Mouse (Mus musculus) frontal cortex, postnatal 10 days (tissue): ENCODE results near the gene Olfr311.
"Not testable (repeated sequence)": the region's sequence is repeated elsewhere in the genome, so short reads cannot be mapped to it uniquely, and the experiment has no call there.

Experiments
- DNase-seq, 2 experiments: peaks; one replicate each; pipeline ENCODE4 v3.0.0; 2022; ENCODE audit warnings: low spot score in 2 of 2, mixed read lengths in 1 of 2

Olfr311 gene

DNA sequence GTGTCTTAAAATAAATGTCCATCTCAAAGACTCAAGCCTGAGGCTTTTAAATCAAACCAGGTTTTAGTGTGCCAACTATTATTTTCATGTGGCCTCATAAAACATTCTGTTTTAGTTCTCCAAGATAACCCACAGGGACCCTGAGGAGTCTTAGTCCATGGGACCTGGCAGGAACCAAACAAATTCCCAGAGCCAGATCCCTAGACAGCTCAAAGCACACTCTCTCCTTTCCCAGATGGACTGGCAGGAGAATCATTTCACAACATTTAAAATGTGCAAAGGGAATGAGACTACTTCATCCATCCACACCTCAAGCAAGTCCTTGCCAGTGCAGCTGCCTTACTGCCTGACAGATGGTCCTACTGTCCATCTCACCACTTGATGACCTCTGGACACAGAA is at the start of gene Olfr311:
Olfr311 (plus strand) TSS at position 301 of the 400 bp plus-strand sequence.
- not testable (repeated sequence) for DNase-seq

DNA sequence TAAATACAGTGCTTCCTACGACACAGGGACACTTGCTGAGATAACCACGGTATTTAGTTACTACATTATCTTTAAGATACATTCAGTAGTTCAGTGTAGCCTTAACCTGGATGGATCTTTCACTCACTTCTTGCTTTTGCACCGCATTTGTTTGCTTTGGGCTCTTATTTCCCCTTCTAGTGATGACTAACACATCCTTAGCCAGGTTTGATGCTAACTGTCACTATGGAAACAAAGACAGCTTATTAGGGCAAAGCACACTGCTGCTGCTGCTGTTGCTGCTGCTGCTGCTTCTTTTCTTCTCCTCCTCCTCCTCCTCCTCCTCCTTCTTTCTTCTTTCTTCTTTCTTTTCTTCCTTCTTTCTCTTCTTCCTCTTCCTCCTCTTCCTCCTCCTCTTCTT is 49.5 kb upstream of the Olfr311 start:
- DNase-seq, result no peak

GRCm38 (mm10) chr11:58790053-58790452 is 49.0 kb upstream of the Olfr311 start:
- no peak for DNase-seq

DNA sequence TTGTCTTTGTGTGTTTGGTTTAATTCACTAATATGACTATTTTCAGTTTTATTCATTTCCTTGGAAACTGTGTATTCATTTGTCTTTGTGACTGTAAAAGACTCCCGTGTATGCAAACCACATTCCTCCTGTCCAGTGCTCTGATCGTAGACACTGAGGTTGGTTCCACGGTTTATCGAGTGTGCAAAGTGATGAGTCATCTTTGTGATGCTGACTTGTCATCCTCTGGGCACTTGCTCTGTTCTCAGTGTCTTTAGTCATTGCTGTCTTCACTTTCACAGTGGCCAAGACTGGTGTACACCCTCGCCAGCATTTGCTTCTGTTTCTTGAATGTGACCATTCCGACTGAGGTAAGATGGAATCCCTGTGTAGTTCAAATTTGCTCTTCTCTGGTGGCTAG is 48.4 kb upstream of the Olfr311 start:
- DNase-seq, result no peak

DNA sequence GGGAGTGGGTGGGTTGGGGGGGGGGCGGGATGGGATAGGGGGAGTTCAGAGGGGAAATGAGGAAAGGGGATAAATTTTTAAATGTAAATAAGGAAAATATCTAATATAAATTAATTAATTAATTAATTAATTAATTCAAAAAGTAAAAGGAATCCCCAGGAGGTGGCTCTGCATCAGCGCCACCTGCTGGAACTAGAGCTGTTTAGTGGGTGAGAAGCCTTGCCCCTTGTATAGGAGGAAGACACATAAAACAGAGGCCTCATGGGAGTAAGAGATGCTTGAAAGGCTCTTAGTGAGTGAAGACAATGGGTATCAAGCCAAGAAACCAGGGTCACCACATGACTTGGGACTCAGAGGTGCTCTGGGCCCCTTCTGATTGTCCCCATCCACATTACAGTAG is 43.2 kb upstream of the Olfr311 start:
- no peak for DNase-seq

GRCm38 (mm10) chr11:58796850-58797249 is 42.2 kb upstream of the Olfr311 start:
- DNase-seq, result peak; percentile 26 to 47

DNA sequence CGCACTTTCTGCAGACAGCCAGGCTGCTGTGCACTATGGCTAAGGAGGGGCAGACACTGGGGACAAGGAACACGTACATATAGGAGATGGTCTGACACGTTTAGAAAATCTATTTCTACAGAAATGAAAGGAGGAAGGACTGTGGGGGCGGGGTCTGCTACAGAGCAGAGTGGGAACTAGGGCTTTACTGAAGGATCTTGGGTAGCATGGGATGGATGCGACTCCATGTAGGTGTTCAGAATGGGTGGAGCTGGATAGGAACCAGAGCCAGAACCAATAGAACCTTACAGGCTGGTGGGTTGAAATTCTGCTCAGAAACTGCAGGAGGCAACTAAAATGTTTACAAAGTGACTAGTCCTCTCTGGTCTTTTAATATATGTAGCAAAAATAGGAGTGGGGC is 39.3 kb upstream of the Olfr311 start:
- no peak for DNase-seq

DNA sequence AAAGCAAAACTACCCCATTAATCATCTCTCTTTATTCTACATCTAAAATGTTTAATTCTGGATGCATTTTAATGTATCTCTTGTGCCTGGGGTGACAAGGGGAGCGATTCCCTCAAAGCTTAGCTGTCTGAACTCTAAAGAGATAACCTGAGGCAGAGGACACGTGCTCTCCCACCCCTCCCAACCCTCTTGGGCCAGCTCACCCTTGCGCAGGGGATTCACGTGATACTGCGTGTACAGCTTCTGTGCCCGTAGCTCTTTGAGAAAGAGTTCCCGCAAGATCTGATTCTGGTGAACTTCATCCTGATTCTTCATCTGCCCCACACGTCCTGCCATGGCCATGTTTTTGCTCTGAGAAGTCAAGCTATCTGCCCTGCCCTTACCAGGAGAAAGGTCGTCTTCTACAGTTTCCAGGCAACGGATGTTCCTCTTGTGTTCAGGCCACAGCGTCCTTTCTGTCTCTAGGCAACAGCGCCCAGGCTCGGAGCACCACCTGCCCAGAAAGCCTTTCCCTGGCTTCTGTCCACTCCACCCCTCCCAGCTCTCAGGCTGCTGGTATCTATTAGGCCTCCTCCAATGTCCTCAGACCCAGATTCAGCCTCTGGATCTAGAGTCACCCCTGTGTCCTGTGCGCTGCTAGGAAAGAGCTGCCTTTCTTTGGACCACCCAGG is 37.4 kb upstream of the Olfr311 start, which contains the start of gene Fam183b:
Fam183b (minus strand) TSS at position 403 of the 671 bp plus-strand sequence.
- no peak for DNase-seq

GRCm38 (mm10) chr11:58803871-58804270 is 35.2 kb upstream of the Olfr311 start:
- no peak for DNase-seq

- no peak for DNase-seq
Observed at GRCm38 (mm10) chr11:58804393-58804792, 34.7 kb upstream of the Olfr311 start.

DNA sequence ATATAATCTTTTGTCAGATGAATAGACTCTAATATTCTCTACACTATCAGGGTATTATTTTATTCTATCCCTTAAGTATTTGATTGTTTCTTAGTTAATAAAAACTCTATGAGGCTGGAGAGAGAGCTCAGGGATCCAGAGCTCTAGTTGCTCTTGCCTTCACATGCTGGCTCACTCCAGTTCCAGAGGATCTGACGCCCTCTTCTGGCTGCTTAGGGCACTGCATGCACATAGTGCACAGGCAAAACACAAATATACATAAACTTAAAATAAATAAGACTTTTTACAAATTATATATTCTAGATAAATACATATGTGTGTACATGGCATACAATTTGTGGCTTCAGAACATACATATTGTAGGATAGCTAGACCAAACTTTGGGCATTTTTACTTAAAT is 27.1 kb upstream of the Olfr311 start:
- DNase-seq, result no peak

DNA sequence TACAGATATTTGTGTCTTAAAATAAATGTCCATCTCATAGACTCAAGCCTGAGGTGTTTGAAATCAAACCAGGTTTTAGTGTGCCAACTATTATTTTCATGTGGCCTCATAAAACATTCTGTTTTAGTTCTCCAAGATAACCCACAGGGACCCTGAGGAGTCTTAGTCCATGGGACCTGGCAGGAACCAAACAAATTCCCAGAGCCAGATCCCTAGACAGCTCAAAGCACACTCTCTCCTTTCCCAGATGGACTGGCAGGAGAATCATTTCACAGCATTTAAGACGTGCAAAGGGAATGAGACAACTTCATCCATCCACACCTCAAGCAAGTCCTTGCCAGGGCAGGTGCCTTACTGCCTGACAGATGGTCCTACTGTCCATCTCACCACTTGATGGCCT is 24.4 kb upstream of the Olfr311 start, which contains the start of gene Olfr313:
Olfr313 (plus strand) TSS at position 301 of the 400 bp plus-strand sequence.
- DNase-seq, result not testable (repeated sequence)

DNA sequence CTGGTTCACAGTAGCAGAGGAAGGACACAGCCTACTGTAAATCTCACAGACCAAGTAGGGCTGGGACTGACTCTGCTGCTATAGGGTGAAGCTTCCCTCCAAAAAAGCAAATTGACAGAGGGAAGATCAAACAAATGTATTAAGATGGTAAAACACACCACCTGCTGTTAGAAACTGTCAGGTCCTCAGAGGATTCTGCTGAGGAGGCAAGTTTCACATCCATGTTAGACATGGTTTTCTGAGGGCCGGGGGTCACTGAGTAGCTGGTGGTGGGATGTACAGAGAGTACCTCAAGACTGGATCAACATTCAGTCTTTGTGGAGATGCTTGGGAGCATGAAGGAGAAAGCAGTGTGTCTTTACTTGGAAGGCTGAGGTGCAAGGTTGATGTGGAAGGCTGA is 23.4 kb upstream of the Olfr311 start:
- no peak for DNase-seq

GRCm38 (mm10) chr11:58828937-58829336 is 10.1 kb upstream of the Olfr311 start, which contains the start of gene Olfr312:
Gene Olfr312, plus strand, starts transcription at chr11:58829237.
- DNase-seq, result not testable (repeated sequence)

- no peak for DNase-seq
Observed at GRCm38 (mm10) chr11:58829764-58830163, 9.3 kb upstream of the Olfr311 start.

GRCm38 (mm10) chr11:58832541-58832940 is 6.5 kb upstream of the Olfr311 start:
- not testable (repeated sequence) for DNase-seq

GRCm38 (mm10) chr11:58846919-58847461 is 7.9 kb downstream of the Olfr311 start, which contains the start of gene Gm12258:
Gene Gm12258, plus strand, starts transcription at chr11:58847158.
- peak; percentile 84 to 85 for DNase-seq

DNA sequence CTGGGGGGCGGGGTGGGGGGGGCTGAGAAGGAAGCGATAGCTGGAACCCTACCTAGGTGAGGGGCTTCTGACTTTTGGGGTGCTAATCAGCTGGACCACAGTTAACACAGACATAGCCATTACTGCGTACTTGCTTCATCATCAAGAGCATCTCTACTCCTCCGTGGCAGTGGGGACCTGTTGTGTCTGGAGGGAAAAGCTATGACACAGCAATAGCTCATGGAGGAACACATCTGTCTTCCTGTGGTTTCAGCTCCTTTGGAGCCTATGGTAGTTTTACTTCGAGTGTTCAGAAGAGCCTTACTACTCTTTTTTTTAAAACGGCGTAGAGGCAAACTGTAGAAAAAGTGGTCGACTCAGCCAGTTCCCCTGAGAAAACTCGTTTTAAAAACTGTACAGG is 8.6 kb downstream of the Olfr311 start:
- no peak for DNase-seq

- no peak for DNase-seq
Observed at GRCm38 (mm10) chr11:58849731-58850130, 10.7 kb downstream of the Olfr311 start.

DNA sequence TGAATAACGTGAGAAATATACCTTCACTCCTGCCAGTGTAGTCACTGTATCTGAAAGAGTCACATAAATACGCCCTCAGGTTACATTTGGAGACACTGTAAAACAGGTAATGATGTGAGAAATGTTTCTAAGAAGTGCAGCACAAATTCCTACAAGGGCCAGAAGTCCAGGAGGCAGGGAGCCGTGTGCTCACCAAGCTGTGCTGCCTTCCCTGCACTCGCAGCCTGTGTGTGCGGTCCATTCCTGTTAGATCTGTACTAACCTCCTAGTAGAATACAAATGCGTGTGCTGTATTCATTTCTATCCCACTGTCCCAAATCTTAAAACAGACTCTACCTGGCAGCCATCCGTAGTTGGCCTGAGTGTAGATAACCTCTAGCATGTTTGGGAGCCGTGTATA is 21.7 kb downstream of the Olfr311 start:
- no peak for DNase-seq

DNA sequence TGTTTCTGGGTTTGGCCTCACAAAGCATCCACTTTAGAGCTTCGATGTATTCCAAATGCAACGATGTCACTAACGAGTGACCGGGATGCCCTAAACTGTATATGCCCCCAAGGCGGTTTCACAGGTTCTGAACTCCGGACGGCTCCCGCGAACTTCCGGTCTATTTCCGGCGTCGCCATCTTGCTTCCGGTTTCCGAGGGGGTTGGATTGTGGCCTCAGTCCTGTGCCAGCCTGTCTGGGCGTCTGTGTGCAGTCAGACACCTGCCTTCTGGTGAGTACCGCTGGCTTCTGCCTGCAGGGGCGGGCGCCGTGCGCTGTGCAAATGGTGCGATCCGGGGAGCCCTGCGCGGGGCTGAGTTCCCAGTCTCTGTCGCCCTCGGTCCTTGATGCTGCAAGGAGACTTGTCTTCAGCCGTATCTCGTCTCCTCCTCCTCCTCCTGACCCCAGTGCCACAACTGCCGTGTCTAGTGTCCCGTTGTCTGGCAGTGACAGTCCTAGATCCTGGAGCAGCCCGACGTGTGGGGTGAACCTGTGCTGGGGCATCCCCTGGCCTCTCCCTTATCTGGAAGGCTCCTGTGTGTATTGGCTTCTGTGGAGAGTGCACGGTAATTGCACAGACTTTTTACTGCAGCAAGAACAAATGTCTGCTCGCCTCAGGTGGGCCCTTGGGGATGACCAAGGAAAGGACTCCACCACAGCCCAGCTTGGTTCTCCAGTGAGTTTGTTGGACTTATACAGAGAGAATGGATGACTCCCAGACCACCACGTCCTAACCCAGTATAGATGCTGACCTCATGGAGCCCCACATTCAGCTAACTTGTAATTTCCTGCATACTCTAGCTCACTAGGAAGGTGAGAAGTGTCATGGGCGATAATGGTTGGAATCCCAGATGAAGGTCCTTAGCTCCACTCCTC is 28.2 kb downstream of the Olfr311 start, which contains the start of gene 2810021J22Rik:
2810021J22Rik (plus strand) TSS at position 178 of the 915 bp plus-strand sequence.
- peak; percentile 57 to 70 for DNase-seq

- DNase-seq, result no peak
Observed at GRCm38 (mm10) chr11:58867954-58868330, 28.9 kb downstream of the Olfr311 start.
